Mouse (Mus musculus): Measurements from ENCODE around the gene Shd.

Shd gene

DNA sequence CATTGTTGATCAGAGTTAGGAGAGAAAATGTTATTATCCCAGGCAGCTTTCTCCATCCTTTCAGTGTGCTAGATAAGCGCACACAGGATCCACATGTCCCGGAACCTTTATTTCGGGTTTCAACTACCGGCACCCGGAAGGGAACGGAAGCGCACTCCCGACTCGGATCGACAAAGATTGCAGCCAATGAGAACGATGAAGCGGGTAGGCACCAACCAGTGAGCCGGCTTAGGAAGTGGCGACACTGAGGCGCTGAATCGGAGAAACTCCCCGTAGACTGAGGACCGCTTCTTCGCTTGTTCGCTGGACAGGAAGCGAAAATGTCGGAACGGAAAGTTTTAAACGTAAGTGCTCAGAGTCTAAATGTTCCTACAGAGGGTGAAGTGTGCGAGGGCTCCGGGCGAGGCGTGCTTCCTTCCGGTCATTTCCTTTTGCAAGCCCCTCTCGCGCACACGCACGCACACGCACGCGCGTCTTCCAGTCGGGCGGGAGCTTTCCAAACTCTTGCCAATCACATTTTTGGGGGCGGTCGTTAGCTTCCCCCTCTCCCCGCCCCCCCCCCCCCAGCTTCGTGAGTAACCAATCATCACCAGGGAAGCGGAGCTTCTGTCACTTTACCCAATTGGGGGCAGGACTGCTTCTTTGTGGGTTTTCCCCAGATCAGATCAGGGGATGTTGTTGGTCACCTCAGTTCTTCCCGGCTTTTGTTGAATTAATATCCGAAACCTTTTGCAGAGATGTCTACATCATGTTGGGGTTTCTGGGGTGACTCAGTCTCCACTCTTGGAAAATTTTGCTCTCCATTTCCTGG lies 11.1 kb upstream of the Shd start, which contains the start of gene Yju2:
TSS of gene Yju2 (plus strand) at position 182 of the 811 bp plus-strand sequence.
- in situ Hi-C loops (cut with MseI, MboI), result no loop called here

DNA sequence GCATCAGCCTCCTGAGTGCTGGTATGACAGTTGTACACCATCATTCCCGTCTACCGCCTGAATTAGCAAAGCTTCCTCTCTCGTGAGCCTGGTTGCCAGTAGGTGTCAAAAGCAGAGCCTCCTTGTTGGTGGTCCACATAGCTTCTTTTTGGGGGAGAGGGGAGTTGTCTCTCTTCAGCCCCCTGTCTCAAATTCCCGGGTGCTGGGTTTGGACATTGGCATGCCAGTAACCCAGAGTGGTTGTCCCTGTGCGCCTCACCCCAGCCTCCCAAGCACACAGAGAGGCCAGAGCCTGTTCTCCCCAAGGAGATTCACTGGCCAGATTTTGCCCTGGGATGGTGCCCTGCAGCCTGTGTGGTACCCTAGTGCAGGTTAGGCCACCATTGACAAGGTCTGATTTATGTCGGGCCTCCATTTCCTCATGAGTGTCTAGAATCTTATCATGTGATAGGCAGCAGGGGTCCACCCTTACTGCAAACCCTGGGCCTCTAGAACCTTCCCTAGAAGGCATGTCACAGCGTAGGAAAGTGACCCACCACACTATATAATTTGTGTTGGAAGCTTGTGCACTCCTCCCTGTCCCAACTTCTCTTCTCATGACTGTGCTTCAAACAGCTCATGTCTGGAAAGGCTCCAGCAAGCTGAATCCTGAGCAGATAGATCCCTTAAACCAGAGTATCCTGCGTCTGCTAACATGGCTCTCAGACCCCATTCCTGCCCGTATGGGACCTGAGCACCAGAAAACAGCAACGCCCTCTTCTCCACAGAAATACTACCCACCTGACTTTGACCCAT lies 10.1 kb upstream of the Shd start:
- in situ Hi-C loops (cut with MseI, MboI), result loop anchor here in 1 of 2 experiments (10.0 kb wide), 1 partner anchor 55 kb away; no protein-coding TSS in a partner anchor

DNA sequence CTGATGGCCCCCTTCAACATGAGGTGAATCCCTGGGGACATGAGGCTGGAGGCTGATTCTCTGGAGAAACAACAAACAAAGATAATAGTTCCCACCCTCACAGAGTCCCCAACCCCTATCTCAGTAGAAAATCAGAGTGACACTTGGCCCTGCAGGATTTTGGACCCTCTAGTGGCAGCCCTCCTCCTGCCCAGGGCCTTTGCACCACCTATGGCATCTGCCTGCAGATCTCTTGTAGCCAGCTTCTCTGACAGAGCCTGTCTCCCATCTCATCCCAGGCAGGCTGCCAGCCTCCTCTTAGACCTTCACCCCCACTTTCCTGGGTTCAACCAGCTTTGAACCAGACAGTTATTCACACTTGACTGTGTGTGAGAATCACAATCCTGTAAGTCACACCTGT lies 9.5 kb upstream of the Shd start:
- in situ Hi-C loops (cut with MseI, MboI), result loop anchor here in 1 of 2 experiments (10.0 kb wide), 1 partner anchor 54 kb away; no protein-coding TSS in a partner anchor

DNA sequence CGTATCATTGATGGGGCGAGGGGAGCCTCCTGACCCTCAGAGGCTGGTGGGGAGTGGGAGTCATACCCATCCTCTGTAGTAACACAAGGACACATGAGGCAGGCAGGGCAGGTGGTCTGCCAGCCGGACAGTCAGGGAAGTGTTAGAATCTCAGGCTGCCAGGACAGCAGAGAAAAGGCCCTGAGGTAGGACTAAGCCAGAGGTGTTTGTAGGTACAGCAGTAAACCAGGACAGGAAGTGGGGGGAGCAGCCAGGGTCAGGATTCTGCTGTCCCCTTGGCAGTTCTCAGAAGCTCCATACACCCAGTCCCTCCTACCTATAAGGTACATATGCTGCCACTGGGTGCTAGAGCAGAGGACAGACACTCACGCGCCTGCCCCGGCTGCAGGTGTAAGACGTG lies 8.6 kb upstream of the Shd start:
- in situ Hi-C loops (cut with MseI, MboI), result loop anchor here in 1 of 2 experiments (10.0 kb wide), 1 partner anchor 53 kb away; no protein-coding TSS in a partner anchor

DNA sequence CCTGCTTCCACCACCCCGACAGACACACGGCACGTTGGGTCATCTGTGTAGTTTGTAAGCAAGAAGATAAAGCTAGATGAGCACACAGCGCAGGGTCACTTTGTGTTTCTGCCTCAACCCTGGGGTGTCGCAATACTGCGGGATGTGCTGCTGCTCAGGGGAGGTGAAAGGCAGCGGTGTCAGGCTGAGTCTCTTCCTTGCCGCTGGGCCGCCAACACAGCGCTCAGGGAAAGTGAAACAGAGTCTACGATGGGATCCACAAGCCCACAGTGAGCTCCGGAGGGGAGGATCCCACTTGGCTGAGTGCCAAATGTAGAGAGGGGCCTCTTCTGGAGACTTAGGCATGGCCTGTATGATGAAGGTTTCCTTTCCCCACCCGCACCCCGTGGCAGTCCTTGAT lies 7.1 kb upstream of the Shd start:
- in situ Hi-C loops (cut with MseI, MboI), result loop anchor here in 1 of 2 experiments (10.0 kb wide), 1 partner anchor 52 kb away; no protein-coding TSS in a partner anchor

DNA sequence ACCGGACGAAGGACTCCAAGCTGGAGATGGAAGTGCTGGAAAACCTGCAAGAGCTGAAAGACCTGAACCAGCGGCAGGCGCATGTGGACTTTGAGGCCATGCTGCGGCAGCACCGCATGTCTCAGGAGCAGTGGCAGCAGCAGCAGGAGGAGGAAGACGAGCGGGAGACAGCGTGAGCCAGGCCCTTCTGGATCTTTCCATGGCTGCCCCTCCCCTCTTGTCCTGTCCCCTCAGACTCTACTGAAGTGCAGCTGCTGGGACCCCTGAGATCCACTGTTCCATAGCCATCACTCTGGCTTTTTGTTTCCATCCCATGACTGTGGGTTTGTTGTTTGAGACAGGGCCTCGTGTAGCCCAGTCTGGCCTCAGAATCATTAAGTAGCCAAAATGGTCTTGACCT lies 5.8 kb upstream of the Shd start:
- in situ Hi-C loops (cut with MseI, MboI), result loop anchor here in 1 of 2 experiments (10.0 kb wide), 1 partner anchor 50 kb away; no protein-coding TSS in a partner anchor

DNA sequence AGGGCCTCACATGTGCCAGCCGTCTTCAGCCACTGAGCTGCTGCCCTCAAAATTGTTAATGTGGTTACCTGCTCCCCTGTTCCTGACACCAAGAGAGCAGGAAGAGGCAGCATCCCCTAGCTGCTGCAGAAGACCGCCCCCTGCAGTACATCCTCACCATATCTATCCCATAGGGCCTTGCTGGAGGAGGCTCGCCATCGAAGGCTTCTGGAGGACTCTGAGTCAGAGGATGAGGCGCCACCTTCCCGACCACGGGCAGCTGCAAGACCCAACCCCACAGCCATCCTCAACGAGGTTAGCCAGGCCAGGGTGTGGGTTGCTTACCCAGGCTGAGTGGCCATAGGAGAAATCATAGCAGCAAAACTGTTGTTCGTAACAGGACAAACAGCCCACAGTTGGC lies 5.3 kb upstream of the Shd start:
- in situ Hi-C loops (cut with MseI, MboI), result loop anchor here in 1 of 2 experiments (10.0 kb wide), 1 partner anchor 50 kb away; no protein-coding TSS in a partner anchor

DNA sequence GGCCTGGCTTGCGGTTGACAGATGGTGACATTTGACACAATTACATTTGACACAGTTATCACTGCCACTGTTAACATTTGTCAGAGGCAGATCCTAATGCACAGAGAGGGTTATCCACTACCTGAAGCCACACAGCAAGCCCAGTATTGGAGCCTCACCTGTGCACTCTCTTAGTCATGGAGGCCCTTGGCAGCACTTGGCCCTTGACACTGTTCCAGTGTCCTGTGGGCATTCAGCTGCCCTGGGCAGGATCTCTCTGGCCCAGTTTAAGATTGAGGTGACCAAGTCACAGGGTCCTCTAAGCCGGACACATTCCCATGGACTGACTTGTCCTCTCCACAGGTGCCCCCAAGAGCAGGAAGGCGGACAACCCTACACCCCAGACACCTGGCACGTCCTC lies 3.1 kb upstream of the Shd start:
- in situ Hi-C loops (cut with MseI, MboI), result loop anchor here in 1 of 2 experiments (10.0 kb wide), 1 partner anchor 48 kb away; no protein-coding TSS in a partner anchor

DNA sequence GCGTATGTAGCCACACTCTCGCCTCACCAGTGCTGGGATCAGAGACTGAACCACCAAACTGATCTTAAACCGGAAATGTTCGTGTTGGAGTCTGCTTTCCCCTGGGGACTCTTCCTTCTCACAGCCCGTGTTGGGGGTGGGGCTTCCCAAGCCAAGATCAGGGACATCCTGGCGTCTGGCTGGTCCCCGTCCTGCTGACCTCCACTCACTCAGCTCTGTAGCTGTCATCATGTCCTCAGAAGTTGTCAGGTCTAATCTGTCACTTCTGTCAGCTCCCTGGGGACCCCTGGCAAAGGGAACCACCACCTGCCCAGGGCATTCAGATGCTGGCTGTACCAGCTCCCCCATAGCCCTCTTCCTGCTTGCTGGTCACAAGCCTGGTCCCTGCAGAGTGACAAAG lies 2.1 kb upstream of the Shd start:
- in situ Hi-C loops (cut with MseI, MboI), result loop anchor here in 1 of 2 experiments (10.0 kb wide), 1 partner anchor 47 kb away; no protein-coding TSS in a partner anchor

DNA sequence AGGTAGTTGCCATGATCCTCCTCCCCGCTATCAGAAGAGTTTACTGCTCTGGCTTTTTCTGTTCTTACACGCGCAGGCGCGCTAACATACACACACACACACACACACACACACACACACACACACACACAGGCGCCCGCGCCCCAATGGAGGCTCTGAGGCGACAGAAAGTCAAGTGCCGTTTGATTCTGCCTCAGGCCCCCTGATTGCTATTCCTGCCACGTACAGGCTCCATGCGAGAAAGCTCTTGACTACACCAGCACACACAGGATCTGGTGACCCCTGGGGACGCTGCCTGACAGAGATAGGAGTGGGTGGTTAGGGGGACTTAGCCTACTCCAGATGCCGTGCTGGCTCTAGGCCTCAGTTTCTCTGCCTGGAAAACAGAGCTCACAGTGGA lies 707 bp upstream of the Shd start:
- in situ Hi-C loops (cut with MseI, MboI), result loop anchor here in 1 of 2 experiments (10.0 kb wide), 1 partner anchor 45 kb away; no protein-coding TSS in a partner anchor

DNA sequence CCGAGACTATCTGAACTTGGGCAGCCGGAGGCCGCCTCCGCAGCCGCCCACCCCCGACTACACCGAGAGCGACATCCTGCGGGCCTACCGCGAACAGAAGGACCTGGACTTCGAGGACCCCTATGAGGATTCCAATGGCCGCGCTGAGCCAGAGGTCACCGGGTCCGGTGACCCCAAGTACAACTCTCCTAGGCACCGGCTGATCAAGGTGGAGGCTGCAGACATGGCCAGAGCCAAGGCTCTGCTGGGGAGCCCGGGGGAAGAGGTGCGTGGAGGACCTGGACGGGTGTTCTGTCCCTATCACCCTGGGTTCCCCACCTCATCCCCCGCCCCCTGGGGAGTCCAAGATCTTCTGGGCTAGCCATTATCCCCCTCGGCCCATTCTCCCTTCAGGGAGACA lies 1.2 kb downstream of the Shd start:
- in situ Hi-C loops (cut with MseI, MboI), result loop anchor here in 1 of 2 experiments (5.0 kb wide), 1 partner anchor 46 kb away; no protein-coding TSS in a partner anchor

DNA sequence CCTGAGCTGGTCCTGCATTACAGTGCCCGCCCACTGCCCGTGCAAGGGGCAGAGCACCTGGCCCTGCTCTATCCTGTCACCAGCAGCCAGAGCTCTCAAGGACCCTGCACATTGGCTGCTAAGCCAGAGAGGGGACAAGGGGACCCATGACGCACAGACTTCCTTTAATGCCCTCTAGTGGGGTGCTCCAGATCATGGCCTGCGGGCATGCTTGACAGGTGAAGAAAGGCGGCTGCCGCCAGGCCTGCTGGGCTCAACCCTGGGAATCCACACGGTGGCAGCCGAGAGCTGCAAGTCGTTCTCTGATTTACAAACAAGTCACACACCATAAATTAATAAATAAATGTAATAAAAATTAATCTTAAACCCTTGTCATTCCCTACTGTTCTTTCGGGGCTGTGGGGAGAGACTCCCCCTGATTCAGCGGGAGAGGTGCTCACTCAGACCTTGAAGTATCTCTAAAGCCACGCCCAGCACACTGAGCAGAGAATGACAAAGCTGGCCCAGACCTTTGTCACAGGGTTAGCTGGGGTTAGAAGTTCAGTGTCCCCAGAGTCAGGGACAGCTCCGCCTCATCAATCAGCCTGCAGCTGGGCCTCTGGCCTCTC lies 6.1 kb downstream of the Shd start:
- in situ Hi-C loops (cut with MseI, MboI), result no loop called here

DNA sequence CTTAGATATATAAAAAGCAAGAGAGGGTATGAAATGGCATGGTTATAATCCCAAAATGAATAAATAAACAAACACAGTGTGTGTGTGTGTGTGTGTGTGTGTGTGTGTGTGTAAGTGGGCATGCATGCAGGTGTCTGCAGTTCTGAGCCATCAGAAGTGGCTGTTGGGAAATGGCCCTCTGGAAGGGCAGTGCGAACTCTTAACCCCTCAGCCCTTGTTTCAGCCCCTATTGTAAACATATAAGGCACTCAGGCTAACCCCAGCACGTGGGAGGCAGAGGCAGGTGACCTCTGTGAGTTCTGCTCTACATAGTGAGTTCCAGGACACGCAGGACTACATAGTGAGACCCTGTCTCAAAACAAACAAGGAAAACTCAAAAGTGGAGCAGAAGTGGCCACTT lies 7.0 kb downstream of the Shd start:
- in situ Hi-C loops (cut with MseI, MboI), result no loop called here

DNA sequence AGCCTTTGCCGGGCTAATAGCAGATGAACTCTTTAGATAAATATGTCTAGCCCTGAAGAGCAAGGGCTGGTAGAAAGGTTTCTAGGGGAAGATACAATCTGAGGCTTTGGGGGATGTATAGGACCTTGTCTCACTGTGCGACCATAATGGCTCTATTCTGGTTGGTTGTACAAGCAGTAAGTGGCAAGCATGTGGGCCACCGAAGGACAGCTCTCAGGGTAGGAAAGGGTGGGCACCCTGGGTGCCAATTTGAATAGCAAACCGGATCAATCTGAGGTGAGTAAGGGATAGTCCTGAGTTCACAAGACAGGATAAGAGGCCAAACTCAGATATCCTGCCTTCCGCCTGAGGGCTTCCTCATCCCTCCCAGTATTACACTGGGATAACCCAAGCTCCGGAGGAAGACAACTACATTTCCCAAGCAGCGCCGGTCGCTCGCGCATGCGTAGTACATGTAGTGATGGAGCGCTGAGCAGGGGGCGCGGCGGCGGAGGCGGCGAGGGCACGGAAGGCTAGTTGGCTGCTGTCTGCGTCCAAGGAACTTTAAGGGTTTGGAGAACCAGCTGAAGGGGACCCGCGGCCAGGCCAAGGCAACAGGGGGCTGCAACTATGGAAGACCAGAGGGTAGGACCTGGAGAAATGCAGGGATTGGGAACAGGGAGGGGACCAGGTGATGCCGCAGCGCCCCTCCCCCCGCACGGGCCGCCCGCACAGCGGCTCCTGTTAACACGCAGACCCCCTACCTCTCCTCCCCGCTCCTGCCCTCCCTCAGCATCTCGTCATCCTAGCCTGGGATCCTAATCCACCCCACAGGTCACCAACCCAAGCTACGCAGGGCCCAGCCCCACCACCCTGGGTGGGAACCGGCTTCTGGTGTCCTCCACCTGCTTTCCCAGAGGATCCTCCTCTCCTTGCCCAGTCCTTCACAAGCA lies 16.0 kb downstream of the Shd start, which contains the start of gene Fsd1:
TSS of gene Fsd1 (plus strand) at position 480 of the 932 bp plus-strand sequence.
- in situ Hi-C loops (cut with MseI, MboI), result no loop called here

DNA sequence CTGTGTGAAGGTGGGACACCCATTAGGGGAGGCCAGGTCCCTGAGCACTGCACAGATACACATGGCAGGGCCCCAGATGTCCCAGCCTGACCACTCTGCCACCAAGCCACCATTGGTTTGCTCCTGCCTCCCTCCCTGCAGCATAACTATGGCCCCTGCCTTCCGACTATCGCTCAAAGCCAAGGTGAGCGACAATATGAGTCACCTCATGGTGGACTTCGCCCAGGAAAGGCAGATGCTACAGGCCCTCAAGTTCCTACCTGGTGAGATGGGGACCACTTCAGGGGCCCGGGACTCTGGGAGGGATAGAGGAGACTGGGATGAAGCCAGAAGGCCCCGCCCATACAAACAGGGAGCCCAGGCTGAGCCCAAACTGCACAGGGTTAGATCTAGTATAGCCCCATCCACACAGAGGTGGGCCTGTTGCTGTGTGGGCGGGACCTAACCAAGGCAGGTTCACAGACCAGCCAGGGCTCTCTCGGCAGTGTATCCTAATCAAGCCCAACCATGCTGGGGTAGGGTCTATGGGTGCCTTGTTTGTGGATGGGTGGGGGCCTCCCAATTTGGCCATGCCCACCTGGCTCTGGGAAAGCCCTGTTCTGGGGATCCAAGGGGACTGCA lies 20.1 kb downstream of the Shd start:
- in situ Hi-C loops (cut with MseI, MboI), result no loop called here

DNA sequence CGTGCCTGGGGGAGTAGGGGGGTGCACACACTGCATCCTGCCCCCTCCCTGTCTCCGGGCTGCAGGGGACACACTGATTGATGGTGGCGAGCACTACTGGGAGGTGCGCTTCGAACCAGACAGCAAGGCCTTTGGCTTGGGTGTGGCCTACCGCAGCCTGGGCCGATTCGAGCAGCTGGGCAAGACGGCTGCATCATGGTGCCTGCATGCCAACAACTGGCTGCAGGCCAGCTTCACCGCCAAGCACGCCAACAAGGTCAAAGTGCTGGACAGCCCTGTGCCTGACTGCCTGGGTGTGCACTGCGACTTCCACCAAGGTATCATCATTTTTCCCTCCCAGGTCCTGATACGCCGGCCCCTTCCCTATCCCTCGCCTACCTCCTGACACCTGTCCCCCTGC lies 25.7 kb downstream of the Shd start:
- in situ Hi-C loops (cut with MseI, MboI), result no loop called here

DNA sequence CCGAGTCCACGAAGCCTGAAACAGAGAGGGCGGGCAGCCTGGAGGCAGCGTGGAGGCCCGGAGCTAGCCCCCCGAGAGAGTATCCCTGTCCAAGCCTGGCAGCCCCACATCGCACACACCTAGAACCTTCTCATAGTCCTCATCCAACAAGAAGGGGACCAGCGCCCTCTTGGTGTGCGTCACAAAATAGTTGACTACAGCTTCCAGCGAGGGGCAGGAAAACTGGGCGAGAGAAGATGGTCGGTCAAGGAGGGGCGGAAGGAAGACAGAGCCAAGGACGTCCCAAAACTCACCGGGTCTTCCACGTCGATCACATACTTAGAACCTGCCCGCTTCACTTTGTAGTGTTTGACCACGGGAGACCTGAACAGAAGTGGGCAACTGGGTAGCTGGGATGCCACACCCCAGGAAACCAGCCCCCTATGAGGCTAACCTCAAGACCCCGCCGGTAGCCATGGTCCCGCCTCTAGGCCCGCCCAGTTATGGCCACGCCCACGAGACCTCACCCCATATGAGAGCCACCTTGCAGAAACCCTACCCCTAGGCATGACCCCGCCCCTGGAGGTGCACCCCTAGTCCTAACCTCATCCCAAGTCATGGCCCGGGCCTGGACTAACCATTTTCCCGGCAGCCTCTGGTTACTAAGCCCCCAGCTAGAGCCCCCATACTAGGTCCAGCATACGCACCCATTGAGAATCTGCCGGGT lies 29.7 kb downstream of the Shd start:
- in situ Hi-C loops (cut with MseI, MboI), result no loop called here

DNA sequence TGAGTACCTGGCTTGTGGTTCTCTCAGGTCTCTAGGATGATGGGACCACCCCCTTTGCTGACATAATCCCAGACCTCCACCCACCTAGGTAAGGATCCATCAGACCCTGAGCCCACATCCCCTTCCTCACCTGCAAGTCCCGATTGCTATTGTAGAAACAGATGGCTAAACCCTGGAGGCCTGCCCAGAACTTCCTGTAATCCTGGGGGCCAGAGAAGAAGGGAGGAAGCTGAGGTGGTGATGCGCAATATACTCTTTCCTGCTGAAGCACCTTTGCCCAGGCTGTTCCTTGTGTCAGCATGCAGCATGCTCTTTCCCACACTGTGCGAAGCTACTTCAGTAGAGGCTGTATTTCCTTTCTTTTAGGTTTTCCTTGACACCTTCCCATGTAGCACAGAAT lies 32.7 kb downstream of the Shd start:
- in situ Hi-C loops (cut with MseI, MboI), result no loop called here

DNA sequence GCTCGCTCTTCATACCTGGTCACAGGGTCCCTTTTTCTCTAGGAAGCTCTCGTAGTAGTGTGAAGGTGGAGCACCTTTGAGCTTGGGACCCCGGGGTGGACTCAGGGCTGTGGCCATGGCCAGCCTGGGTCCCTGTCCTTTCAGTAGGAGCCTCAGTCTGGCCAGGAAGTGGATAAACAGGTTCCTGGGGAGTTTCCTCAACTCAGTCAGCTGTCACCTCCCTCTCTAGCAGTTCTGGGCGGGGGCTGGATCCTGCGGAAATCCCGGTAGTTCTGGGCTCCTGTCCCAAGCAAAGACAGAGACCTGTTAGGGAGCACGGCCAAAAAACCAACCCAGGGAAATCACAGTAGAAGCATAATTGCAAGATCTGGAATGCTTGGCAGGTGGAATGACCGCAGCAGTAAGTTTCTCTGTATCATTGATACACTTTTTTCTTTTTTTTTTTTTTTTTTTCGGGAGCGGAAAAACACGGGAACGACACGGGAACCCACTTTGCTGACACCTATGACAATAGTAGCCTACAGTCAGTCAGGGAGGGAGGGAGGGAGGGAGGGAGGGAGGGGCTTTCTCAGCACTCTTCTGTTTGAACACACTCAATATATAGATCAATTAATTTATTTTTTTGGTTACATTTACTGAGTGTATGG lies 35.3 kb downstream of the Shd start, which contains the start of the genes Stap2 and Mpnd:
TSS of gene Stap2 (minus strand) at position 170 of the 647 bp plus-strand sequence.
TSS of gene Mpnd (plus strand) at position 297 of the 647 bp plus-strand sequence.
- in situ Hi-C loops (cut with MseI, MboI), result no loop called here
